Mouse (Mus musculus) kidney, postnatal 10 days (tissue): ENCODE measurements around the gene Bag5.
"Not testable (repeated sequence)": the region's sequence is repeated elsewhere in the genome, so short reads cannot be mapped to it uniquely, and the experiment has no call there.

Experiments used
- DNase-seq: peaks from one replicate; pipeline ENCODE4 v3.0.0; 2021; ENCODE audit warnings: mixed read lengths

The Bag5 gene

DNA sequence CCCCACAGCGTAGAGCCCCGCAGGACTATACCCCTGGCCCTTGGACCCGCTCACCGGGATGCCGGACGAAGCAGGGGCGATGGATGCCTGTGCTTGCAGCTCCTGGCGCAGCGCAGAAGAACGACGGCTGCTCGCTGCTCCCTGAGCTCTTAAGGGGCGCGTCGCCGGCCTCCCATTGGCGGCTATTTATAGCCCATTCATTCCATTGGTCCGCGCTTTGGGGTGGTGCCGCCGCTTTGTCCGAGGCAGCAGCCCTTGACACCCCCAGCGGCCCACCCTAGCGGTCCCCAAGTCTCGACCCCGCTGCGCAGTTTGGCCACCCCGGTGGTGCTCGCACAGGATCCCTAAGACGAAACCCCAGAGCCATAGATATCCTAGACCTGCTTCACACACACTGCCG lies 40.9 kb downstream of the Bag5 start, which contains the start of gene Ckb:
Gene Ckb, minus strand, starts transcription at position 163 of the 400 bp plus-strand sequence.
- DNase-seq = peak; percentile 87

GRCm38 (mm10) chr12:111671431-111671902 lies 41.6 kb downstream of the Bag5 start:
- peak; percentile 81 for DNase-seq

DNA sequence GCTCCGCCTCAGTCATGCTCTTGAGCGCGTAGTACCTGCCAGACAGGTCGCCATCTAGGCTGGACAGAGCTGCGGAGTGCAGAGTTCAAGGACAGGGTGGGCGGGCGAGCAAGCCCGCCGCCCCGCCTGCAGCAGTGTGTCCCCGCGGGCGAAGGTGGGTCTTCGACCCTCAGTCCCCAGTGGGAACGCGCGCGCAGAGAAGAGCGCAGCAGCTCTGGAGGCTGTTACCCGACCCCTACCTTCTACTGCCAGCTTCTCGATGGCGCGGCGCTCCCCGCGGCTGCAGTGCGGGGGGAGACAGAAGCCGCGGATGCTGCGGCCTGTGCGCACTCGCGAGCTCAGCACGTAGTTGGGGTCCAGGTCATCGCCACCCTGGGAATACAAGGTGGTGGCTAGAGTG lies 42.1 kb downstream of the Bag5 start:
- no peak for DNase-seq

- peak; percentile 53 for DNase-seq
These were observed 42.6 kb downstream of the Bag5 start for GRCm38 (mm10) chr12:111670371-111670971.

DNA sequence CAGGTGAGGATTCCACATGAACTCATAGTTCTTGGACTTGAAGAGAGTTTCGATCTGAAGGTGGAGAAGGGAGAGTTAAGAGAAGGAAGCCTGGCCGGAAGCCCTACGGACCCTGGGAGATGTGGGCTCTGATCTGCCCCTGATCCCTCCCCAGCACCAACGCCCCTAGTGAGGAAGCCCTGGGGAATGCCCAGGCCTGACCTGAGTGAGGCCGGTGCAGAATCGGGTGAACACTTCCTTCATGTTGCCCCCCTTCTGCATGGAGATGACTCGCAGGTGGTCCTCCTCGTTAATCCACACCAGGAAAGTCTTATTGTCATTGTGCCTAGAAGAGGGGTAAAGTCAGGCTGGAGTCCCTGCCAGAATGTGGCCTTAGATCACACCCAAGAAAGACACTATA lies 43.1 kb downstream of the Bag5 start:
- DNase-seq = no peak

GRCm38 (mm10) chr12:111669000-111669788 lies 43.9 kb downstream of the Bag5 start:
- DNase-seq = peak; percentile 54

GRCm38 (mm10) chr12:111668457-111668912 lies 44.6 kb downstream of the Bag5 start:
- peak; percentile 99 for DNase-seq

- no peak for DNase-seq
These were observed 45.6 kb downstream of the Bag5 start for GRCm38 (mm10) chr12:111667421-111667820.

DNA sequence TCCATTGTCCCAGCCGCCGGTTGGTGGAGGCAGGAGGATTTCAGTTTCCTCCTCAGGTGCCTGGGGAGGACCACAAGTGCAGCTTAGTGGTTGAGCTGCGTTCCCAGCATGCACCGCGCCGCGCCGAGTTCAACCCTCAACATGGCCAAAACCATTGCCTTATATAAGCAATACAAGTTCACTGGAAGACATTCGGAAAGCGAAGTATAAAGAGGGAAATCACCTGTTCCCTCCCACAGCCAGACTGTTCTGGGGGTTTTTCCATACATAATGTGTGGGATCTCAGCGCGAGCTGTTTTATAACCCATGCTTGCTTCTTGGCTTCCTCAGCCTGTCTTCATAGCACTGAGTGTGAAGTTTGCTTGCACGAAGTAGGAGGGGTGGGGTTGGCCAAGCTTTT lies 46.7 kb downstream of the Bag5 start:
- DNase-seq = no peak

DNA sequence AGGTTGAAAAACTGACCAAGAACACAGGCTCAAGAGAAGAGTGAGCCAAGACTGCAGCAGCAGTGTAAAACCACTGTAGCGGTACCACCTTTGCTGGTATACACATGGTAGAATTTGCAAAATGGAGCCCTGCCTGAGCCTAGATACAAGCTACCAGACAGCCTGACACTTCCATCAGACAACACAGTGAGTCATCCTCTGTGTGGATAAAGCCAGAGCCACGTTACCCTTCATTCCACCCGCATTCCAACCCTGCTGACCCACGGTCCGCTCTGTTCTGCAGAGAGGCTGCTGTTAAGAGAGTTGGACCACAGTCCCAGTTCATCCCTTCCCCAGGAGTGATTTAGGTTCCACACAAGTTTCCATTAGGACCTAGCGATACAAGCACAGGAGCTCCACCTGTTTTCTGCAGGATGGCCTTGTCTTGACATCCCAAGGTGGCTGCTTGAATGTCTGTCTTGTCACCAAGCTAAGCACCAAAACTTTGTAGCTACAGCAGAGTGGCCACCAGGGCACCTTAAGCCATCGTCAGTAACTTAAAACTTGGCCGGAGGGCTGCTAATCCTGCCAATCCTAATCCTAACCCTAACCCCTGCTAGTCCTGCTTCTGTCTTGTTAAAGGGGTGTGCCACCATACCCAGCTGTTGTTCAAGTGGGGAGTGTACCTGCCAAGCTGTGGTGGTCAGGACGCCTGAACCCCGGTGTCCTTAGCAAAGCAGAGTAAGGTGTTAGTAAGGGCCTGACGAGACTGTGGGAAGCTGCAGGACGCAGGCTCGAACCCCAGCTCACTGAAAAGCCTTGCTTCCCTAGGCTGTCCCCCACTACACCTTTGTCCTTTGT lies 47.8 kb downstream of the Bag5 start:
- DNase-seq = no peak

GRCm38 (mm10) chr12:111664144-111664634 lies 48.9 kb downstream of the Bag5 start:
- DNase-seq = peak; percentile 79

DNA sequence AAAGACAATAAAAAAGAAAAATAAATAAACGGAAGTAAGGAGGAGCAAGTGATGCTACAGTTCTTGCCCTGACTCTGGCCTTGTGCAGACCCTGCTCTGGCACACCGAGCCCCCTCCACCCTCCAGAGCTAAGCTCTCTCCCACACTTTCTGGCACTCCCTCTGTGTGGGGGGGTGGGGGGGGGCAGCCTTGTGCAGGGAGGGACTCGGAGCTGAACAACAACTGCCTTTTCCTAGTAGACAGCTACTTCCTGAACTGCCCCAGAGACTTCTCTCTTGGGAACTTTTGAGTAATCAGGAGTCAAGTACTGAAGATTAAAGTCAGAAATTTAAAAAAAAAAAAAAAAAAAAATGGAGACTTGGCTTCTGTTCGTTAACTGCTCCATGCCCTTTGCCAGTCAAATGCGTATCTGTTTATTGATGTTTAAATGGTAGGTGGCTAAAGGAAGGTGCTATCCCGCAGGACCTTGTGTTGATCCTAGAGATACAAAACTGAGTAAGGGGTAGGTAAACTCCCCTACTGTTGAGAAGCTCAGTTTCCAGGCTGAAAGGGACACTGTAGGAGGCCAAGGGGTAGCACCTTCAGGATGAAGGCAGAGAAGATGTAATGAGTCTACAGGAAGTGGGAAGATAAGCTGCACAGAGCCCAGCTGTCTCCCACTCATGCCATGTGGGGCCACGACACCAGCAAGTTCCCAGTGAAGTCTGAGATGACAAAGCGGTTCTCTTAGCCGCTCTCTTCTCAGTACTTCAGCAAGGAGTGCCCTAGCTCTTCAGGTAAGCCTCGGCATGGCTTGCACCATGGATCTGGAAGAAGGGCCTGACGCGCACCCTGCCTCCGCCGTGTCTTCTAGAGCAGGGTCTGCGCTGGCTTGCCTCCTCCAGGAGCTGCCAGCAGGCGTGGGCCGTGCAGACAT lies 49.6 kb downstream of the Bag5 start:
- DNase-seq = no peak

GRCm38 (mm10) chr12:111661554-111661953 lies 51.5 kb downstream of the Bag5 start:
- not testable (repeated sequence) for DNase-seq

GRCm38 (mm10) chr12:111660628-111661027 lies 52.4 kb downstream of the Bag5 start:
- DNase-seq = no peak
